Mouse (Mus musculus): ENCODE results near the gene Phrf1. TPM values are rescaled to one million over a fixed set of nuclear protein-coding genes. Genes with fewer than 3 reads are reported as not detected.
A peak's percentile ranks its signal among the peaks of the same experiment; 100 is the strongest.

Gene Phrf1
- polyA plus RNA-seq, 1 experiment, result 99.9 TPM

GRCm38 (mm10) chr7:141269273-141269545 is 40.6 kb downstream of the Phrf1 start:
- H3K36me3 ChIP-seq (ENCODE audit: control insufficient read depth, insufficient read depth, low read length, poor library complexity, severe bottlenecking), result no peaks in the 10 kb centered on the region
- no peaks in the 10 kb centered on the region for H3K27me3 ChIP-seq (ENCODE audit: control insufficient read depth, insufficient read depth, low read length, poor library complexity, severe bottlenecking)
- H3K4me1 ChIP-seq (ENCODE audit: control insufficient read depth, insufficient read depth, low read length), result no peaks in the 10 kb centered on the region
- no peak overlapping the region for H3K27ac ChIP-seq (ENCODE audit: insufficient read depth, low read length)
- H3K9ac ChIP-seq (ENCODE audit: low read depth, poor library complexity, severe bottlenecking), result no peak overlapping the region
- no peaks in the 10 kb centered on the region for H3K9me3 ChIP-seq (replicated peaks; ENCODE audit: control insufficient read depth, insufficient read depth, low read length, poor library complexity, severe bottlenecking)
- H3K4me3 ChIP-seq (ENCODE audit: low read depth, low read length), result peak overlapping the region; percentile 51
- TF ChIP-seq POLR2A (IDR thresholded peaks at IDR 0.05; ENCODE audit: insufficient read depth, low read length) (no peak), CTCF (IDR thresholded peaks at IDR 0.05; ENCODE audit: low read depth, low read length) (no peak), EP300 (IDR thresholded peaks at IDR 0.05; ENCODE audit: insufficient read depth, low read depth, low read length) (no peak)

GRCm38 (mm10) chr7:141270631-141271030 is 42.0 kb downstream of the Phrf1 start:
- H3K9ac ChIP-seq (ENCODE audit: low read depth, poor library complexity, severe bottlenecking), result no peak overlapping the region
- no peak overlapping the region for H3K4me3 ChIP-seq (ENCODE audit: low read depth, low read length)
- no peaks in the 10 kb centered on the region for H3K9me3 ChIP-seq (replicated peaks; ENCODE audit: control insufficient read depth, insufficient read depth, low read length, poor library complexity, severe bottlenecking)
- TF ChIP-seq CTCF (IDR thresholded peaks at IDR 0.05; ENCODE audit: low read depth, low read length), result no peak
- TF ChIP-seq POLR2A (IDR thresholded peaks at IDR 0.05; ENCODE audit: insufficient read depth, low read length), result no peak
- no peak for TF ChIP-seq EP300 (IDR thresholded peaks at IDR 0.05; ENCODE audit: insufficient read depth, low read depth, low read length)
- no peaks in the 10 kb centered on the region for H3K27me3 ChIP-seq (ENCODE audit: control insufficient read depth, insufficient read depth, low read length, poor library complexity, severe bottlenecking)
- no peak overlapping the region for H3K27ac ChIP-seq (ENCODE audit: insufficient read depth, low read length)
- no peaks in the 10 kb centered on the region for H3K36me3 ChIP-seq (ENCODE audit: control insufficient read depth, insufficient read depth, low read length, poor library complexity, severe bottlenecking)
- H3K4me1 ChIP-seq (ENCODE audit: control insufficient read depth, insufficient read depth, low read length), result no peaks in the 10 kb centered on the region

DNA sequence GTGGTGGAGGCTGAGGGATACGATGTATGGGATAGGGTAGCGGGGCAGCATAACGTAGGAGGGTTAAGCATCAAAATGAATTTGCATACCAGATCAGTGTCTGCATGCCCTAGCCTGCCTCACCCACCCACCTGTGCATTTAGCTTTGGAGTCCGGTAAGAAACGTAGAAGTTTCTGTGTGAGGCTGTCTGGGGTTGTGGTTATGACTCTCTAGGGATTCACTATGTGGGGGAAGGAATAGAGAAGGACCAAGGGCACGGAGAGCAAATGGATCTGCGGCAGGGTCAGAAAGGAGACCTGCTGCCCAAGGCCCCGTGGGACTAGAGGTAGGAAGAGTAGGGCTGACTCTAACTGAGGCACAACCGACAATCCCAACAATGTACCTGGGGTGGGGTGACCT is 46.8 kb downstream of the Phrf1 start:
- Histone ChIP-seq H3K27me3 (ENCODE audit: control insufficient read depth, insufficient read depth, low read length, poor library complexity, severe bottlenecking) (no peaks in the 10 kb centered on the region), H3K4me1 (ENCODE audit: control insufficient read depth, insufficient read depth, low read length) (peaks cover 1% of the 10 kb centered on the region), H3K9ac (ENCODE audit: low read depth, poor library complexity, severe bottlenecking) (no peak overlapping the region), H3K36me3 (ENCODE audit: control insufficient read depth, insufficient read depth, low read length, poor library complexity, severe bottlenecking) (no peaks in the 10 kb centered on the region), H3K27ac (ENCODE audit: insufficient read depth, low read length) (no peak overlapping the region), H3K4me3 (ENCODE audit: low read depth, low read length) (no peak overlapping the region), H3K9me3 (replicated peaks; ENCODE audit: control insufficient read depth, insufficient read depth, low read length, poor library complexity, severe bottlenecking) (no peaks in the 10 kb centered on the region)
- TF ChIP-seq EP300 (IDR thresholded peaks at IDR 0.05; ENCODE audit: insufficient read depth, low read depth, low read length) (no peak), POLR2A (IDR thresholded peaks at IDR 0.05; ENCODE audit: insufficient read depth, low read length) (no peak), CTCF (IDR thresholded peaks at IDR 0.05; ENCODE audit: low read depth, low read length) (no peak)

GRCm38 (mm10) chr7:141276546-141276945 is 48.0 kb downstream of the Phrf1 start, which contains the start of gene Cdhr5:
Gene Cdhr5 (minus strand): TSS chr7:141276786.
- Histone ChIP-seq H3K36me3 (ENCODE audit: control insufficient read depth, insufficient read depth, low read length, poor library complexity, severe bottlenecking) (no peaks in the 10 kb centered on the region), H3K27ac (ENCODE audit: insufficient read depth, low read length) (no peak within 1 kb of the TSS), H3K9ac (ENCODE audit: low read depth, poor library complexity, severe bottlenecking) (no peak within 1 kb of the TSS), H3K4me3 (ENCODE audit: low read depth, low read length) (no peak within 1 kb of the TSS), H3K27me3 (ENCODE audit: control insufficient read depth, insufficient read depth, low read length, poor library complexity, severe bottlenecking) (no peaks in the 10 kb centered on the region), H3K9me3 (replicated peaks; ENCODE audit: control insufficient read depth, insufficient read depth, low read length, poor library complexity, severe bottlenecking) (no peaks in the 10 kb centered on the region), H3K4me1 (ENCODE audit: control insufficient read depth, insufficient read depth, low read length) (peaks cover 1% of the 10 kb centered on the region)
- TF ChIP-seq CTCF (IDR thresholded peaks at IDR 0.05; ENCODE audit: low read depth, low read length) (no peak), POLR2A (IDR thresholded peaks at IDR 0.05; ENCODE audit: insufficient read depth, low read length) (no peak), EP300 (IDR thresholded peaks at IDR 0.05; ENCODE audit: insufficient read depth, low read depth, low read length) (no peak)

GRCm38 (mm10) chr7:141277701-141278678 is 49.4 kb downstream of the Phrf1 start:
- TF ChIP-seq CTCF (IDR thresholded peaks at IDR 0.05; ENCODE audit: low read depth, low read length) (no peak), EP300 (IDR thresholded peaks at IDR 0.05; ENCODE audit: insufficient read depth, low read depth, low read length) (no peak)
- no peak overlapping the region for H3K27ac ChIP-seq (ENCODE audit: insufficient read depth, low read length)
- H3K9ac ChIP-seq (ENCODE audit: low read depth, poor library complexity, severe bottlenecking), result no peak overlapping the region
- H3K4me1 ChIP-seq (ENCODE audit: control insufficient read depth, insufficient read depth, low read length), result peaks cover 1% of the 10 kb centered on the region
- H3K36me3 ChIP-seq (ENCODE audit: control insufficient read depth, insufficient read depth, low read length, poor library complexity, severe bottlenecking), result no peaks in the 10 kb centered on the region
- no peaks in the 10 kb centered on the region for H3K27me3 ChIP-seq (ENCODE audit: control insufficient read depth, insufficient read depth, low read length, poor library complexity, severe bottlenecking)
- H3K9me3 ChIP-seq (replicated peaks; ENCODE audit: control insufficient read depth, insufficient read depth, low read length, poor library complexity, severe bottlenecking), result no peaks in the 10 kb centered on the region
- H3K4me3 ChIP-seq (ENCODE audit: low read depth, low read length), result no peak overlapping the region
